Mouse (Mus musculus) forebrain, postnatal 0 days (tissue): Measurements from ENCODE around the gene Rassf3. TPM values are rescaled to one million over a fixed set of nuclear protein-coding genes. Genes with fewer than 3 reads are reported as not detected.

Source experiments
- ATAC-seq: fragments of 200-750 bp; cut with Nextera tagmentation; 2 replicates; pipeline ENCODE4 v1.8.0; 2017; ENCODE audit warnings: mild to moderate bottlenecking, moderate library complexity
- DNase-seq: peaks from one replicate; pipeline ENCODE4 v3.0.0-alpha.2; 2015
- H3K27ac ChIP-seq: fragments of 300-500 bp; sonication (generic); 2 replicates; pipeline ENCODE4 v1.5.1; 2014; ENCODE audit warnings: low read depth, mild to moderate bottlenecking, antibody characterized with exemption, low read length, moderate library complexity, mixed read lengths
- H3K27me3 ChIP-seq: fragments of 300-500 bp; sonication (generic); 2 replicates; pipeline ENCODE4 v1.6.1; 2014; ENCODE audit warnings: mild to moderate bottlenecking, low read length, mixed read lengths; ENCODE audit not compliant: insufficient read depth
- H3K36me3 ChIP-seq: fragments of 300-500 bp; sonication (generic); 2 replicates; pipeline ENCODE4 v1.6.1; 2014; ENCODE audit warnings: mild to moderate bottlenecking, moderate library complexity; ENCODE audit not compliant: insufficient read depth
- H3K4me1 ChIP-seq: fragments of 300-500 bp; sonication (generic); 2 replicates; pipeline ENCODE4 v1.6.1; 2014; ENCODE audit warnings: antibody characterized with exemption; ENCODE audit not compliant: insufficient read depth
- H3K4me2 ChIP-seq: fragments of 300-500 bp; sonication (generic); 2 replicates; pipeline ENCODE4 v1.6.1; 2014; ENCODE audit warnings: low read depth, mild to moderate bottlenecking, moderate library complexity
- H3K4me3 ChIP-seq: fragments of 300-500 bp; sonication (generic); 2 replicates; pipeline ENCODE4 v1.5.1; 2014; ENCODE audit warnings: low read depth, low read length, mixed read lengths
- H3K9ac ChIP-seq: fragments of 300-500 bp; sonication (generic); 2 replicates; pipeline ENCODE4 v1.6.1; 2014; ENCODE audit warnings: mild to moderate bottlenecking
- H3K9me3 ChIP-seq: fragments of 300-500 bp; sonication (generic); 2 replicates; pipeline ENCODE4 v1.6.1; 2016; ENCODE audit warnings: low read length
- CTCF ChIP-seq: sonication (generic); IDR thresholded peaks from 2 replicates; pipeline ENCODE4 v1.5.1; 2016; ENCODE audit warnings: antibody characterized with exemption, control low read depth, low read depth
- WGBS: fragments of 180-500 bp; shearing (Covaris S2); extraction: QIAGEN DNeasy Blood & Tissue Kit; methylation state at CpG from one replicate; pipeline ENCODE4 v1.1.7; 2014; 5-methylcytosine and 5-hydroxymethylcytosine counted together
- polyA plus RNA-seq: library from polyadenylated mRNA; unstranded; fragments of >200 nt; fragmentation: Nextera tagmentation; extraction: Ambion mirVana; gene quantifications from 2 replicates; pipeline ENCODE4 v1.2.1, GENCODE M21; 2015
- total RNA-seq: library from RNA; depleted of rRNA; stranded (reverse); fragments of >200 nt; gene quantifications from 2 replicates; pipeline ENCODE4 v1.2.3, GENCODE M21; 2014

Rassf3 gene
- total and polyA plus RNA-seq, 2 experiments from 2014 or later, result 3.2 to 5.0 TPM

- ATAC-seq (no peak), DNase-seq (no peak)
- 56% methylated on average over 29 of the region's 29 CpGs for WGBS
- H3K27me3 ChIP-seq, result no peaks in the 10 kb centered on the region
- H3K4me2 ChIP-seq, result no peak overlapping the region
- no peak overlapping the region for H3K9ac ChIP-seq
- H3K9me3 ChIP-seq, result no peaks in the 10 kb centered on the region
- H3K36me3 ChIP-seq, result no peaks in the 10 kb centered on the region
- no peak for TF ChIP-seq CTCF
- H3K27ac ChIP-seq, result no peak overlapping the region
- H3K4me1 ChIP-seq, result peaks cover 20% of the 10 kb centered on the region
- no peak overlapping the region for H3K4me3 ChIP-seq
These were observed 30.8 kb upstream of the Rassf3 start for GRCm38 (mm10) chr10:121506731-121507583.

GRCm38 (mm10) chr10:121505929-121506328 lies 29.8 kb upstream of the Rassf3 start:
- WGBS, result 49% methylated on average over 7 of the region's 7 CpGs
- Histone ChIP-seq H3K9ac (peak overlapping the region; percentile 44), H3K27me3 (no peaks in the 10 kb centered on the region), H3K36me3 (no peaks in the 10 kb centered on the region), H3K9me3 (no peaks in the 10 kb centered on the region), H3K4me2 (peak overlapping the region; percentile 56), H3K4me1 (peaks cover 20% of the 10 kb centered on the region), H3K4me3 (peak overlapping the region; percentile 39; the same call in 1 of the 2 replicates), H3K27ac (peak overlapping the region; percentile 79)
- no peak for DNase-seq
- ATAC-seq, result no peak
- no peak for TF ChIP-seq CTCF

GRCm38 (mm10) chr10:121504973-121505911 lies 29.1 kb upstream of the Rassf3 start:
- Histone ChIP-seq H3K9me3 (no peaks in the 10 kb centered on the region), H3K4me3 (peak overlapping the region; percentile 39), H3K4me2 (peak overlapping the region; percentile 56), H3K36me3 (no peaks in the 10 kb centered on the region), H3K4me1 (peaks cover 20% of the 10 kb centered on the region), H3K27ac (peak overlapping the region; percentile 79), H3K27me3 (no peaks in the 10 kb centered on the region), H3K9ac (peak overlapping the region; percentile 44)
- DNase-seq (peak; percentile 90), ATAC-seq (peak; percentile 97)
- 14% methylated on average over 35 of the region's 35 CpGs for WGBS
- TF ChIP-seq CTCF, result no peak

GRCm38 (mm10) chr10:121501160-121501559 lies 25.0 kb upstream of the Rassf3 start:
- ATAC-seq, result no peak
- no peaks in the 10 kb centered on the region for H3K27me3 ChIP-seq
- DNase-seq, result no peak
- 43% methylated on average over 5 of the region's 5 CpGs for WGBS
- no peak overlapping the region for H3K9ac ChIP-seq
- TF ChIP-seq CTCF, result no peak
- H3K4me2 ChIP-seq, result no peak overlapping the region
- H3K9me3 ChIP-seq, result no peaks in the 10 kb centered on the region
- no peaks in the 10 kb centered on the region for H3K36me3 ChIP-seq
- peaks cover 10% of the 10 kb centered on the region for H3K4me1 ChIP-seq
- H3K27ac ChIP-seq, result no peak overlapping the region
- H3K4me3 ChIP-seq, result no peak overlapping the region

- peak; percentile 32 for TF ChIP-seq CTCF
- Histone ChIP-seq H3K27me3 (no peaks in the 10 kb centered on the region), H3K4me2 (no peak overlapping the region), H3K36me3 (no peaks in the 10 kb centered on the region), H3K4me3 (no peak overlapping the region), H3K27ac (no peak overlapping the region), H3K9me3 (no peaks in the 10 kb centered on the region), H3K4me1 (peaks cover 5% of the 10 kb centered on the region; the same call in 1 of the 2 replicates), H3K9ac (no peak overlapping the region)
- no peak for DNase-seq
- no peak for ATAC-seq
- 70% methylated on average over 5 of the region's 5 CpGs for WGBS
These were observed 23.9 kb upstream of the Rassf3 start for GRCm38 (mm10) chr10:121500034-121500433.

GRCm38 (mm10) chr10:121499063-121499462 lies 22.9 kb upstream of the Rassf3 start:
- H3K36me3 ChIP-seq, result no peaks in the 10 kb centered on the region
- 65% methylated on average over 2 of the region's 2 CpGs for WGBS
- DNase-seq, result no peak
- no peak overlapping the region for H3K4me3 ChIP-seq
- H3K27me3 ChIP-seq, result no peaks in the 10 kb centered on the region
- no peaks in the 10 kb centered on the region for H3K4me1 ChIP-seq
- TF ChIP-seq CTCF, result no peak
- no peak for ATAC-seq
- H3K9ac ChIP-seq, result no peak overlapping the region
- H3K4me2 ChIP-seq, result no peak overlapping the region
- no peak overlapping the region for H3K27ac ChIP-seq
- H3K9me3 ChIP-seq, result no peaks in the 10 kb centered on the region
